Mouse (Mus musculus): ENCODE results near the gene Galnt3. TPM values are rescaled to one million over a fixed set of nuclear protein-coding genes. Genes with fewer than 3 reads are reported as not detected.

Gene Galnt3
- total RNA-seq (2021): 1 to 10 TPM in 1 of 2 experiments, under 1 TPM in 1; 0.76 to 1.4 TPM
- long read RNA-seq, experiment 1, partial matches to known transcripts: 0 of 1 reads
- long read RNA-seq, experiment 1, other reads (novel, unspliced or antisense): 1 of 1 reads
- long read RNA-seq, experiment 2: 0 reads

- DNase-seq: peak; percentile 20
Observed at GRCm38 (mm10) chr2:66124591-66125271, at the start of gene Galnt3. TSS of gene Galnt3 (minus strand) at chr2:66124994.

DNA sequence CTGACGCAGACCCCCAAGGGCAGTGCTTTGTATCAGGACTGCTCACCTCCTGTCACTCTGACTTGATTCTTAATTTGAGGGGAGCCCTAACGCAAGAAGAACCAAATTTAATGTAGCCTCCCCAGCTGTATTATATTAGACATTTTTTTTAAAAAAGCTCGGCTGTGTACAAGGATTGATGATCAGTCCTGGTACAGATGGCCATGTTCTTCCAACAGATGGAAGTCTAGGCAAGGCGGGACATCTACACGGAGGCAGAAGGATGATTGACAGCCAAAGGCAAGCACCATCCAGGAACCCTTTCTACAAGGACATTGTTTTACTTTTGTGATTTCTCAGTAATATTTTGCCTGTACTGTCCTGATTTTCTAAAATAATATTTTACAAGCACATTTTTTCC lies 48.3 kb upstream of the Galnt3 start:
- DNase-seq: no peak

DNA sequence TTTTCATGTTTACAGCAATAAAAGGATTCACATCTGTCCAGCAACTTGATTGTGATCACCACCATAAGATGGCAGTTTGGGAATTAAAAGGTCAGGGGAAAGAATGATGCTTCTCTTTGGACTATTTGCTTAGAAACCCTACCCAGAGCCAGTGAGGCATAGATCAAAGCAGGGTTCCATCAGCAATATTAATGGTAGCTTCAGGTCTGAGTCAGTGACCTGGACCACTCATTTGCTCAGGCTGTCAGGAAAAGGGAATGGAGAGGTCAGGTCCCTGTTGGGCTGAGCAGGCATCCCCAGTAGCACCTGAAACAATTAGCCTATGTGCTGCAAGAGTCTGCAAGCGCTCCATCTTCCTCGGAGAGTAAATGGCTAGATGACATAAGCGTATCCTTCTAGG lies 46.8 kb upstream of the Galnt3 start:
- DNase-seq: no peak

- no peak for DNase-seq
Observed at GRCm38 (mm10) chr2:66170721-66171120, 45.9 kb upstream of the Galnt3 start.

DNA sequence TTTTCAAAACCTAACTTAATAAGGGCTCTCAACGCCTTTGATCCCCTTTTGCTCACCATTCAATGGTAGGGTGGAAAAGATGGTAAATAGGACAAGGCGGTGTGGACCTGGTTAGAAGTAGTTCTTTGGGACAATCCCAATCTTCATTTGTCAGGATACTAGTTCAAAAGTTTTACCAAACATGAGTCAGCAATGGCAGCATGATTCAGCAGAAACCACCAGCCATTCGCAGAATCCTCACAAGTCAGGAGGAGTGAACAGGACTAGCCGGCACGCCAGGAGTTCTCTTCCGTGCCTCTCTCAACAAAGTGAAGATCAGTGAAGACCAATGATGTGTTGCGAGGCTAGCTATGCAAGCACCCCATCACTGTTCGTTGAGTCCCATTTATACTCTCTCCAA lies 40.2 kb upstream of the Galnt3 start:
- DNase-seq: no peak

DNA sequence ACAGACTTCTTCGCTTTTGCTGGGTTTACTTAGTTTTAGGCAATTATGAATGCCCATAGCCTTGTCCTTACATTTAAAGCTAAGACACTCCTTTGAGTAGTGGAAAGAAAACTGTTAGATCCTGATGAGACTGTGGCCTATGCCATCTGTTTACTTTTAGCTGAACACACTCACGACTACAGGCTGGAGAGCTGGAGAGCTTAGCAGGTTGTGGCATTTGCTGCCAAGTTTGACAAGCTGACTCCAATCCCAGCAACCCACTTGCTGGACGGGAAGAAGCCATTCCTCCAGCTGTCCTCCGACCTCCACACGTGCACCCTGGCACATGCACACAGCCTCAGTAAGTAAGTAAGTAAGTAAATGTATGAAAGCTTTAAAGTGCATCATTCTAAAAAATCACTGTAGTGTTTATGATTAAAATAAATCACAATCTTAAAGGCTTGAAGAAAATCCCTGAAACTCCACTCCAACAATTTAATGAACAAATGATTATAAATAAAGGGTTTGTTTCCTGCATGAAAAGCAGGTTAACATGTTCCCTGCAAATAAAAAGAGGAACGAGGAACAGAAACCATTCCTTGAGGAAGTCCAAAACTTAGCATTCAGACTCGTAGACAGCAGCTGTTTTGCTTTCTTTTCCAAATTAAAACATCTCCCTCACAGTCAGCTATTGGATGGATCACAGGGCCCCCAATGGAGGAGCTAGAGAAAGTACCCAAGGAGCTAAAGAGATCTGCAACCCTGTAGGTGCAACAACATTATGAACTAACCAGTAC lies 33.5 kb upstream of the Galnt3 start:
- no peak for DNase-seq

DNA sequence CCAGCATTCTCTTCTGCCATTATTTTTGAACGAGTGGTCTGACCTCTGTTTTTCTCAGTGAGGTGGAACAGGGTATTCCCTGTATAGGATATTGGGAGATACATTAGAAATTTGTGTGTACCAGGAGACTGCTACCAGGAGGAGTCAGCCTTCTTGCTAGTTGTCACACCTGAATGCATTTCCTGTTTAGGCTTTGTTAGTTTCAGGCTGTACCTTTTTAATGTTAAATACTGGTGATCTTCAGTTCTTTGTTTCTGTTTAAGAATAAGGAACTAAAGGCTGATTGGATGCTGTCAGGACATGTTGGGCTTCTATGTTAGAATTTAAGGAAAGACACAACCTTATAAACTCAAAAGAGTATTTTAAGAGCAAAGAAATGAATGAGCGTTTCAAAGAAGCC lies 26.6 kb upstream of the Galnt3 start:
- DNase-seq: no peak

DNA sequence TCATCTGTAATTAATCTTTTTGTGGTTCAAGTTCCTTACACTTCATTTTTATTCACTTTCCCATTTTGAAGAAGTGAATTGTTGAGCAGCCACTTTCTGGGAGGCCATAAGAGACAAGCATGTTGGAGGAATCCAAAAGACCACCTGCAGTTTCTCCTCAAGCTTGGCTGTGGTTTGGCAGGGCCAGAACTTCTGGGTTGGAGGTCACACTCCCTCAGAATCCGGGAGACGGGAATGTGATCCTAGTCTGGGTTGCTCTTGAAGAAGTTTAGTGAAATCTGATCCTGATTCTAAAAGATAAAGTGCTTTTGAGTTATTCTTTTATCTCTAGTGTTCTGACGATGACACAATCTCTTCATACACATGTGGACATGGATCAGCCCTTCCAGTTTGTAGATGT lies 25.7 kb upstream of the Galnt3 start:
- DNase-seq: no peak

GRCm38 (mm10) chr2:66148654-66149230 lies 23.9 kb upstream of the Galnt3 start:
- DNase-seq: no peak

GRCm38 (mm10) chr2:66146473-66146872 lies 21.7 kb upstream of the Galnt3 start:
- no peak for DNase-seq

DNA sequence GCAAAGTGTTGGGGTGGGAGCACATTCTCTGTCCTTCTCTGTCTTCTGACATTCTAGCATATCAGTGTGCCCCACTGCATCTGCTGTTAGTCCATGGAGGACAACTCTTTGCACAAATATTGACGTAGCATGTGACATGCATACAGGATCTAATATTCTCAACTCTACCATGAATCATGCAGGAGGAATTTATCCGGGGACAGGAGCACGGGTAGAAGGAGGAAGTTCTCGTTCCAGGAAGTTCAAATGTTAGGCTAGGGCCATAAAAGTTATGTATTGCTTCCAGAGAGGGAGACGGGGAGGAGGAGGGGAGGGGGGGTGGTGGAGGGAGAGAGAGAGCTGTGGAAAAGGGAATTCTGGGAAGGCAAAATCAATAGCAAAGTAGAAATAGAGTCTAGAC lies 20.0 kb upstream of the Galnt3 start:
- DNase-seq: no peak

DNA sequence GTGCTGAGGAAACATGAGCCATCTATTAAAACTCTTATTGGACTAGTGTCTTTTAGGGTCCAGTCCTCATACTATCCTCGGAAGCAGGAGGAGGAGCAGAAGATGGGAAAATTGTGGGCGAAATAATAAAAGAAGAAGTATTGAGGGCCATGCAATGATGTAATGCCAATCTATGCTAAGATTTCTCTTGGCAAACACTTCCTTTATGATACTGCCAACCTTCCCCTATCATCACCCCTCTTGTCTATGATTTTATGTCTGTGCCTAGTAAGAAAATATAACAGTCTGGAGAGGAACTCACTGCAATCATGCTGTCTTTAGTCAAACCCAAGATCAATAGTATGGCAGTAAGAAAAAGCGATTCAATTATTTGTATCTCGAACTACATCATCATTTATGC lies 18.5 kb upstream of the Galnt3 start:
- no peak for DNase-seq

GRCm38 (mm10) chr2:66142711-66143110 lies 17.9 kb upstream of the Galnt3 start:
- DNase-seq: no peak

GRCm38 (mm10) chr2:66142268-66142667 lies 17.5 kb upstream of the Galnt3 start:
- no peak for DNase-seq

GRCm38 (mm10) chr2:66140246-66140645 lies 15.5 kb upstream of the Galnt3 start:
- DNase-seq: no peak

- DNase-seq: no peak
Observed at GRCm38 (mm10) chr2:66131862-66132544, 7.2 kb upstream of the Galnt3 start.

GRCm38 (mm10) chr2:66128941-66129340 lies 4.1 kb upstream of the Galnt3 start:
- no peak for DNase-seq

GRCm38 (mm10) chr2:66127541-66127940 lies 2.7 kb upstream of the Galnt3 start:
- no peak for DNase-seq

DNA sequence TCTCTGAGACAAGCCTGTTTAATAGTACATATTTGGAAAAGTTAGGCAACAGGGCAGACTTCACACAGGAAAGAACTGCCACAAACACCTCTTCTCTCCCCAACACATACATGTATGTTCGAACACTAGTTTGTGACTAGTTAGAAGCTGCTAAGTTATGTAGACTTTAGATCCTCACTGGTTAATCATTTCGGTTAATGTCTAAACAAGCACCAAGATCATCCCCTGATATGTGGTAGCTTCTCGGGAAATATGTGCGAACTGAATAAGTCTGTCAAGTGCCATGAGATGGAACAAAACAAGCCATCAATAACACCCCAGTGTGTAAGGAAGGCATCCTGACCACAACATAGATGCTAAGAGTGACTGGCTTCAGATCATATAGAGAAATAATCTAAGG lies 2.1 kb upstream of the Galnt3 start:
- no peak for DNase-seq

- peak; percentile 28 for DNase-seq
Observed at GRCm38 (mm10) chr2:66123756-66124589, 821 bp downstream of the Galnt3 start.

DNA sequence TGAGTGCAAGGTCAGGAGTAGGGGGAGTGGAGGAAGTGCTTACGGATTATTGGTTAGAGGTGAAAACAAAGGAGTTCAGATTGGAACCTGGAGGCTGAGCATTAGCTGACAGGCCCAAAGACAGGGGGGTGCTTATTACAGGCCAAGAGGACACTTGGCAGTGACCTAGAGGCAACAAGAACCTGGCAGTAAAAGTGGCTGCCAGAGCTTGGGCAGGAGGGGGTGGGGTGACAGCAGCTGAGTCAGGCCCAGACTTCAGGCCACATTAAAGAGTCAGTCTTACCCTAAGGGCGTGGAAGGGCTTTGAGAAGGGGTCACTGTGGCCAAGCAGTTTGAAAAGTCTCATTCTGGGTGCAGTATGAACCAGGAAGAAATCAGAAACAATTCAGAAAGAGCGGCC lies 7.1 kb downstream of the Galnt3 start:
- DNase-seq: peak; percentile 7

Measured in adrenal gland, postnatal 10 days (tissue).